Mouse (Mus musculus): ENCODE results near the gene Hs6st1. TPM values are rescaled to one million over a fixed set of nuclear protein-coding genes. Genes with fewer than 3 reads are reported as not detected.

Gene Hs6st1
- total RNA-seq, 4 experiments from 2014 or later: 19.3 to 23.2 (median 20.8) TPM

GRCm38 (mm10) chr1:36064861-36065760, 3.1 kb upstream of the Hs6st1 start:
- DNase-seq (ENCODE audit: low spot score in 2 of 2): peak; percentile 89 to 92

GRCm38 (mm10) chr1:36065761-36066150, 2.4 kb upstream of the Hs6st1 start:
- DNase-seq (ENCODE audit: low spot score in 2 of 2): no peak

DNA sequence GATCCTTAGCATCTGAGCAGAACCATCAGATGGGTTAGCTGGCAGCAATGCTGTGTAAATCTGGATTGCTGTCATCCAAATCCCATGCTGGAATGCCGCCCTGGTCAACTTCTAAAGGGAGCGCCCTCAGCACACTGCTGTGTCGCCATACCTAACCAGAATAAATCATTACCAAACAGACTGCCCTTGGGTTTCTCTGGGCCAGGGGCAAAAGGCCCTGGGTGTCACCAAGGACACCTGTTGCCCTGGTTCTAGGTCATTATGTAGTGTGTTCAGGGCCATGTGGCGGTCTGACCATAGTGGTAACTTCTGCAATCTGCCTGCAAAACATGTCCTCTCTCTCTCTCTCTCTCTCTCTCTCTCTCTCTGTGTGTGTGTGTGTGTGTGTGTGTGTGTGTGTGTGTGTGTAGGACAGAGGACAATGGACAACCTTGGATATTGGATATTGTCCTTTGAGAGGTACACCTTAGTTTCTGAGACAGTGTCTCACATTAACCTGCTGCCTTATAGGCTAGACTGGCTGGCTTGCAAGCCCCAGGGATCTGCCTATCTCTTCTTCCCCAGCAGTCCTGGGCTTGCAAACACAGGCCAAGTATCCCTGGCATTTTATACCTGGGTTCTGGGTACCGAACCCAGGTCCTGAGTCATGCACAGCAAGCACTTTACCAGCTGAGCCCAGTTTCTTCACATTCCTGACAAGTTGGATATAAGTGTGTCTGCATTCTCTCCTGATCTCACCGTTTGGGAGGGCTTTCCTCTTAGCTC, 1.8 kb upstream of the Hs6st1 start:
- DNase-seq (ENCODE audit: low spot score in 2 of 2): no peak

GRCm38 (mm10) chr1:36067201-36067600, 999 bp upstream of the Hs6st1 start:
- DNase-seq (ENCODE audit: low spot score in 2 of 2): no peak

DNA sequence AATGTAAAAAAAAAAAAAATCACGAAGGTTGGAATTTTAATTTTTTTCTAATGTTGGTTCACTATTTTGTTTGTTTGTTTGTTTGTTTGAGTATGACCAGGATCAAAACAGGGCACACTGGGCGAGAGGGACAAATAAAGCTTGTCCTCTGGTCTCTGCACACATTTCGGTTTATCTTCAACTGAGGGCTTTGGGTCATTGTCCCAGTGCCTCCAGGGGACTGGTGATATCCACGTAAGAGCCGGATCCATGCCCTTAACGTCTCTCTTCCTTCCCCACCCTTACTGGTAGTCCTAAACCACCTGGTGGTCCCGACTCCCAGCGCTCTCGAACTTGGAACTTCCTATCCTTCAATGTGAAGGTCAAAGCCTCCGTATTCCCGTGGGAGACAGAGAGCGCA, 589 bp upstream of the Hs6st1 start:
- DNase-seq (ENCODE audit: low spot score in 2 of 2): no peak

GRCm38 (mm10) chr1:36068531-36069120, 426 bp downstream of the Hs6st1 start:
- peak; percentile 35 to 54 for DNase-seq (ENCODE audit: low spot score in 2 of 2)

GRCm38 (mm10) chr1:36069291-36069771, 1.1 kb downstream of the Hs6st1 start:
- peak in 1 of 2 experiments; percentile 3 for DNase-seq (ENCODE audit: low spot score in 2 of 2)

DNA sequence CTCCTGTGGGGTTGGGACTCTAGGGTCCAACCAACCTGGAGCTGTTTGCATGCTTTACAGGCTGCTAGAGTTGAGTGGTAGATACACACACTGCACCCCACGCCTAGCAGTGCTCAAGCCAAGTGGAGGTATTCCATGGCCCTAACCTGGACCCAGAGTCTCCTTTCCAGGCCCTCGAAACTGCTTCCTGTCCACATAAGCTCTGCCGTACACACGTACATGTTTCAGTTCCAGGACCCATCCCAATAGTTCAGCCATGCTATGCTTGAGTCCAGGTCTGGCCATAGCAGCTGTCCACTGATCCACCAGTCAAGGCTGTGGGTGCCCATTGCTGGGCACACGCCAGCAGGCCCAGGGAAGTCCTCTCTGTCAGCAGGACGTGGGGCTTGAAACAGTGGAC, 2.0 kb downstream of the Hs6st1 start:
- DNase-seq (ENCODE audit: low spot score in 2 of 2): no peak

GRCm38 (mm10) chr1:36070740-36071139, 2.5 kb downstream of the Hs6st1 start:
- DNase-seq (ENCODE audit: low spot score in 2 of 2): no peak

- no peak for DNase-seq (ENCODE audit: low spot score in 2 of 2)
Observed at GRCm38 (mm10) chr1:36071176-36071575, 3.0 kb downstream of the Hs6st1 start.

- no peak for DNase-seq (ENCODE audit: low spot score in 2 of 2)
Observed at GRCm38 (mm10) chr1:36071611-36072010, 3.4 kb downstream of the Hs6st1 start.

DNA sequence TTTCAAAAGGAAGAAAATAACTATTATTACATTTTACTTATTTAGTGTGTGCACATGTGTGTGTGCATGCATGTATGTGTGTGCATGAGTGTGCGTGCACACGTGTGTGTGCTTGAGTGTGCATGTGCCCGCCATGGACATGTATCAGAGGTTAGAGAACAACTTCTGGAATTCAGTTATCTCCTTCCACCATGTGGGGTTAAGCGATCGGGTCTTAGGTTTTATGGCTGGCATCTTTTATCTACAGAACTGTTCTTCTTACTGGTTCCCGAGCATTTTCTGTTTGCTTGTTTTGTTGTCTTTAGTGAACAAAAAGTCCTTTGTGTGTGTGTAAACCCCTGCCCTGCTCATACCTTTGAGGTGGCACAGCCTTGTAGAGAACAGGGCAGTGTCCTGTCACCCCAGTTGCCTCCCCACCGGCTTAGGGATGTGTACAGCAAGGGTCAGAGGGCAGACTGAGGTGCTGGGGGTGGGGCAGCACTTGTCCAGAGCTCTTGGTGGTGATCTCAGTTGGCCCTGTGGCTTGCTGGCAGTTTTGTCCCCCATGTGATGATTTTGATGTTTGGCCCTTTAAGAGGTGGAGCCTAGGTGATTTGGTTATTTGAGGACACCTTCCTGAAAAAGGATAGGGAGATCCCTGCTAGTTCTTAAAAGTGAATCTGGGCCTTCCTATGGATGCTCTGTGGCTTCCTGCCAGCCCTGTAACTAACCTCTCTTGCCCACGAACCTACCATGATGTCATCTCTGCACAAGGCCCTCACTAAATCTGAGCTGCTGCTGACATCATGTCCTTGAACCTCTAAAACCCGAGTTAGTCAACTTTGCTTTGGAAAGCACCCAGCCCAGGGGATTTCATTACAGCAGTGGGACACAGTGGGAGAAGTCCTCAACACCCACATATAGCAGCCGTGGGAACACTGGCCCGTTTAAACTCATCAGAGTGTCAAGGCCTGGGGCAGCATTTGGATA, 4.7 kb downstream of the Hs6st1 start:
- no peak for DNase-seq (ENCODE audit: low spot score in 2 of 2)

DNA sequence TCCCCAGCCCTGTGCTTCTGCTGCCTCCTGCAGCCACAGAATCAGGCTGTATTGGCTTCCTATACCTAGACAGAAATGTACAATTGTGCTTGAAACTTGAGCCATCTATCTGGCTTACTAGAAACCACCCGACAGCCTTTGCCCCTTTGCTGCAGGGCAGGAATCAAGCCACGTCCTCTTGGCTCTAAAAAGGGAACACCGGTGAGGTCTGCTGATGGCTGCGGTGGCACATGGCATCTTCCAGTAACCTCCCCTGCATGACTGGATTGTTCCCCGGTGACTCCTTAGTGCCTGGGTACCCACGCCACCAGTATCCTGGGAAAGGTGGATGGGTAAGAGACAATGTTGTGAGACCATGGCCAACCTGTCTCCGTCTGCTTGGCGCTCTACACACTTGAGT, 5.4 kb downstream of the Hs6st1 start:
- no peak for DNase-seq (ENCODE audit: low spot score in 2 of 2)

GRCm38 (mm10) chr1:36074197-36074596, 6.0 kb downstream of the Hs6st1 start:
- DNase-seq (ENCODE audit: low spot score in 2 of 2): no peak

DNA sequence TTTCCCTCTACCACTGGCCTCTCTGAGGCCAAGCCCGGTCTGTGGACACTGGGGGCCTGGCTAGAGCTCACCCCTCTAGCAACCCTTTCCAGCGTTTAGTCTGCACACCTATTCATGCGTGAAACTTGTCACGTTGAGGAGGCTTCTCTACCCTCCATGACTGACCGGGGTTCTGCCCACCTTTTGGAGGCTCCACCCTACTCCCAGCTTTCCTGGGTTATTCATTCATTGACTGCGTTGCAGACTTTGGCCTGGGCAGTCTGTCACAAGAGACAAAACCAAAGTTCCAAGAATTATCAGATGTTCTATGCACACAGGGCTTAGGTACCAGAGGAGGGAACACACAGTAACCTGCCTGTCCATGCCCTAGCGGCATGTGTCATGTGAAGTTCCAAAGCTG, 6.8 kb downstream of the Hs6st1 start:
- no peak for DNase-seq (ENCODE audit: low spot score in 2 of 2)

GRCm38 (mm10) chr1:36075652-36076051, 7.5 kb downstream of the Hs6st1 start:
- DNase-seq (ENCODE audit: low spot score in 2 of 2): no peak

DNA sequence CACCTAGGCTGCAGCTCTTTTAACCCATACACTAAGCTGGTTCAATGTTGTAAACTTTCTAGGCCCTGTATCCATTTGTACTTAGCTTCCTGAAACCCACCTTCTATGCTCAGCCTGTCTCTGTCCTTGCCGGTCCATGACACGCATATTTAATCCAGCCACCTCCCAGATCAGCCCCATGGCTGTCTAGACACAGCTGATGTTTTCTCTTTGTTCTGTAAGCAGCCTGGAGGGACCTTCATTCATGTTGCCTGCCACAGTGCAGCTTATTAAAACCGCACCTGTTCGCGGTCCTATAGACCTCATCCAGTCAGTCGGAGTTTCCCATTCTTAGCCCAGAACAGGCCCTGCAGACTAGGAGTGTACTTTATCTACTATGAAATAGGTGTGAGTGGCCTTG, 8.9 kb downstream of the Hs6st1 start:
- no peak for DNase-seq (ENCODE audit: low spot score in 2 of 2)

GRCm38 (mm10) chr1:36078250-36078649, 10.1 kb downstream of the Hs6st1 start:
- DNase-seq (ENCODE audit: low spot score in 2 of 2): no peak

DNA sequence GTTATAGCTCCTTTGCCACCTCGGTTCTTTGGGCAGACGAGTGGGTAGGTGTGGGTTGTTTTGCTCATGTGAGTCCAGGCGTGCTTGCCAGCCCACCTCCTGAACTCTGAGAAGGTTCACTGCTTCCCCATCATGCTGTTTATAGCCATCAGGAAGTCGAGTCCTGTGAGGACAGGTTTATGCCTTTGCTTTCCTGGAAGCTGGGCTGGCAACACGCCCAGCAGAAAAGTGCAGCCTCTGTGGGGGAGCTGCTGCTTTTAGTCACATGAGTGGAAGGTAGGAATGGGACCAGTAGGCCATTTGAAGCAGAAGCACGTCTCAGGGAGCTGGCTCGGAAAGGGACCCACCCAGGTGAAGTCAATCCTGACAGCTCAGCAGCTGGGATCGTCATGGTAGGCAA, 11.5 kb downstream of the Hs6st1 start:
- DNase-seq (ENCODE audit: low spot score in 2 of 2): no peak

DNA sequence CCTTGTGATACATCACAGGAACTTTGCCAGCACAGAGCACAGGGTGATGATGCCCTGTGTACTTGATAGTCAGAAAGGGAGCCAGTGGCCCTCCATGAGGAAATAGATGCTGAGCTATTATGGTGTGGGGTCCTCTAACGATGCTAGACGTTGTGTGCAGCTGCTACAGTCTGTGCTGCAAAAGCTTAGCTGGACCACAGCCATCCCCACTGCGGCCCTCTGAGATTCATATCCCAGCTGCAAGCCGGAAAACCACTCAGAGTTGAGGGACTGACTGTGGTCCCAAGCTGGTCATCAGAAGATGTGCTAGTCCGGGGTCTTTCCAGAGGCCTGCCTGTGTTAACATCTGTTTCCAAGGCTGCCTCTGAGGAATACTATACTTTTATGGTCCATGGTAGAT, 12.8 kb downstream of the Hs6st1 start:
- no peak for DNase-seq (ENCODE audit: low spot score in 2 of 2)

DNA sequence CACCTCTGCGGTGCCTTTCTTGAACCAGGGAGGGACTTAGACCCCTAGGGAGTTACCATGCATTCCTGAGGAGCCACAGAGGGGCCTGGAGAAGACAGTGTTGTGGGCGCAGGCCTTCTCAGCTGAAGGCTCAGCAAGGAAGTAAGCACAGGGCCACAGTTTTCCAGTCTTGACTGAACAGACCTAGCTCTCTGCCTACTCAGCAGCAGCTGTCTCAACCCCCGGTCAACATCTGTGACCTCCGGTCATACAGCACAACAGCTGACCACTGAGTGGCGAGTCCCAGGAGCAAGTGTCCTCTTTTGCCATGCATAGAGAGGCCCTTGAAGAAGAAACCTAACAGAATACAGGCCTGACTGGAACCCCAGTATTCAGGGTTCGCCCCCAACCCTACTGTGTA, 14.0 kb downstream of the Hs6st1 start:
- DNase-seq (ENCODE audit: low spot score in 2 of 2): no peak
